Mouse (Mus musculus) adrenal gland, postnatal 4 days (tissue): ENCODE results near the gene Eef1e1. TPM values are rescaled to one million over a fixed set of nuclear protein-coding genes. Genes with fewer than 3 reads are reported as not detected.
"Not testable (repeated sequence)": the region's sequence is repeated elsewhere in the genome, so short reads cannot be mapped to it uniquely, and the experiment has no call there.

Experiments
- DNase-seq, 2 experiments: peaks; one replicate each; pipeline ENCODE4 v3.0.0; 2021 to 2022; ENCODE audit warnings: low spot score in 2 of 2, mixed read lengths in 2 of 2
- long read RNA-seq, 2 experiments: library from polyadenylated mRNA; stranded (forward); transcript quantifications; one replicate each; pipeline ENCODE4 v2.0.0; 2021
- total RNA-seq, 2 experiments: library from RNA; stranded (reverse); gene quantifications; 2 replicates each; pipeline ENCODE4 v1.2.3; 2021

Gene Eef1e1
- total RNA-seq: 10 to 100 TPM; 34.5 to 35.4 TPM
- long read RNA-seq, experiment 1, transcript Eef1e1-201 (4 exons, 2,553 nt): major isoform, 49 of 58 reads
- long read RNA-seq, experiment 1, partial matches to known transcripts: 5 of 58 reads
- long read RNA-seq, experiment 1, other reads (novel, unspliced or antisense): 3 of 58 reads
- long read RNA-seq, experiment 2, transcript Eef1e1-201 (4 exons, 2,553 nt): major isoform, 40 of 45 reads
- long read RNA-seq, experiment 2, partial matches to known transcripts: 1 of 45 reads
- long read RNA-seq, experiment 2, other reads (novel, unspliced or antisense): 2 of 45 reads

DNA sequence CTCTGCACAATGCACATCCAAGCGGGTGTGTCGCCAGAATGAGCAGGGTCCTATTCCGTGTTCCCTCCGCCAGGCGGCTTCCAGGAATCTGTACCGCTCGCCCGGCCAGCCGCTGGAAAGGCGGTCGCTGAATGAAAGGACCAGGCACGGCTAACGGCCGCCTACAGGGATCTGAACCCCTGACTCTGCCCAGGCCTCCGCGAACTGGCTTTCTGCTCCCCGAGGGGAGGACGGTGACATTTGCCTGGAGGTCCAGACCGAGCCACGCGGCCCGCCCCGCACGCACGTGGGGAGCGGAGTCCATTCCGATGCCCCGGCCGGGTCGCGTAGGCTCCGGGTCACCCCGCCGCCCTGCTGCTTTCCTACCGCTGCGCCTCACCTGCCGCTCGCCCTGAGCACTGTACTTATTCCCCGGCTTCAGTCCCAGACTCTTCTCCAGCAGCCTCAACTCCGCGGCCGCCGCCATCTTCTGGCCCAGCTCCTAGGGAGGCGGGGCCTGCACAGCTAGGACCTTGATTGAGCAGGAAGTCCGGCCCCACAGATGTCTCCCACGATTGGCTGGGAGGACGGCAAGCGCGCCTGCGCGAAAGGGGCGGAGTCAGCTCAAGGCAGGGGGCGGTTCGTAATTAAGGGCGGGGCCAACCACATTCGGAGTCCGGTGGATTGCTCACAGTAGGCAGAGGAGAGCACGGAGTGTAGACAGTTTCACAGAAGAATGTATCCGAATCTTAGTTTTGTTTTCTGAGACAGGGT lies at the start of gene Eef1e1:
TSS of gene Eef1e1 (minus strand) at position 531 of the 753 bp plus-strand sequence.
- DNase-seq: peak; percentile 86 to 92

- no peak for DNase-seq
Measured at GRCm38 (mm10) chr13:38690845-38691244, 32.0 kb upstream of the Eef1e1 start.

GRCm38 (mm10) chr13:38690028-38690427 lies 31.2 kb upstream of the Eef1e1 start:
- DNase-seq: no peak

DNA sequence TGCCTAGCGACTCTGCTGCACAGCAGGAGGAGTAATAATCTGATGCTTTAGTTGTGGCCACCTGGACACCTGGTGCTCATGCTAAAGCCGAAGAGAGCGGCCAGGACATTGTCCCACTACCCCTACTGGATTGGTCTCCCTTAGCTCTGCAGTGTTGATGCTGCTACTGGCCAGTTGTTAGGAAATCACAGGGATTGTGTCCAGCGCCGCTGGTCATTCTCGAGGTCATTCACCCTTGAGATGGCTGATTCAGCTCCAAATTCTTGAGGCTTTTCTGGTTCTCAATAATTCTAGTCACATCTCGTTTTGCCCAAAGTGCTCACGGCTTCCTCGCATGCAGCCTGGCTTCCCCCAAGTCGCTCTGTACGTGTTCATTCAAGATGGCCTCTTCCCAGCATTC lies 29.9 kb upstream of the Eef1e1 start:
- DNase-seq: no peak

GRCm38 (mm10) chr13:38672336-38672735 lies 13.5 kb upstream of the Eef1e1 start:
- no peak for DNase-seq

DNA sequence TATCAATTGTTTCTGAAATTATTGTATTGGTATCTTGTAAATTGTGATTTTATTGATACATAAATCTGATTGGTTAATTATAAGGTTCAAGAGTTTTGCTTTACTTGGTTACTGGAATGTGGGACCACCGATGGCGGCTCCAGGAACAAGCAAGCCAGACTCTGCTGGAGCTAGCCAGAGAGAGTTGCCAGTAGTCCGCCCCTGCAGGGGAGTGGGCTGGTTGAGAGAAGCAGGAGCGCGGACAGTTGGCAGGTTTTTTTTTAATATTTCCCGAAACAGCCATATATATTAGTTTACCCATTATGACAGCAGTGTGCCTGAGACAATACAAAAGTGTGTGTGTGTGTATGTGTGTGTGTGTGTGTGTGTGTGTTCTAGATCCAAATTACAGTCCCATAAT lies 12.6 kb upstream of the Eef1e1 start:
- DNase-seq: not testable (repeated sequence)

DNA sequence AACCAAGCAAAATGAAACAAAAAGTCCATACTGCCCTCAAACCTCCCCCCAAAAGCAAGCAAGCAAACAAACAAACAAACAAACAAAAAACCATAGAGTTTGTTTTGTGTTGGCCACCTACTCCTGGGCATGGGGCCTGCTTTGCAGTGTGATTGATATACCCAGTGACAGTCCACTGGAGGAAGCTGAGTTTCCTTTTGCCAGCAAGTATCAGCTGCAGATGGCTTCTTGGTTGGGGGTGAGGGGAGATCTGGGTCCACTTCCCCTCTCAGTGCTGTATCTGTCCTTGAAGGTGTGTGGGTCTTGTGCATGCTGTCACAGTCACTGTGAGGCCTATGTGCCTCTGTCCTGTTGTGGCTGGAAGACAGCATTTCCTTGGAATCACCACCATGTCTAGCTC lies 11.2 kb upstream of the Eef1e1 start:
- no peak for DNase-seq

GRCm38 (mm10) chr13:38668514-38668913 lies 9.7 kb upstream of the Eef1e1 start:
- peak in 1 of 2 experiments; percentile 10 for DNase-seq

DNA sequence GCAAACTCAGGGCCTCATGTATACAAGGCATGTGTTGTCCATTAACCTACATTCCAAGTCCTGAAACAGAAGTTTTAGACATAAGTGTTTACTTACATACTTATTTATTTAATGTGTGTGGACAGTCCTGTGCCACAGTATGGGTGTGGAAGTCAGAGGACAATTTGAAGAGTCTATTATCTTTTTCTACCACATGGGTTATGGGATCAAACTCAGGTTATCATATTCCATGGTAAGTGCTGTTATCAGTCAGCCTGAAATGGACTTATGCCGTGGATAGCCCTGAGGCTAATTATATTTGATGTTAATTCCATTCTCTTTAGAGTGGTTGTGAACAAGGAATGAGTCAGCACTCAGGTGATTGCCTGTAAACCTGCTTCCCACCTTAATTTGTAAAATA lies 5.9 kb upstream of the Eef1e1 start:
- DNase-seq: no peak

GRCm38 (mm10) chr13:38659524-38660136 lies 772 bp upstream of the Eef1e1 start:
- DNase-seq: no peak

DNA sequence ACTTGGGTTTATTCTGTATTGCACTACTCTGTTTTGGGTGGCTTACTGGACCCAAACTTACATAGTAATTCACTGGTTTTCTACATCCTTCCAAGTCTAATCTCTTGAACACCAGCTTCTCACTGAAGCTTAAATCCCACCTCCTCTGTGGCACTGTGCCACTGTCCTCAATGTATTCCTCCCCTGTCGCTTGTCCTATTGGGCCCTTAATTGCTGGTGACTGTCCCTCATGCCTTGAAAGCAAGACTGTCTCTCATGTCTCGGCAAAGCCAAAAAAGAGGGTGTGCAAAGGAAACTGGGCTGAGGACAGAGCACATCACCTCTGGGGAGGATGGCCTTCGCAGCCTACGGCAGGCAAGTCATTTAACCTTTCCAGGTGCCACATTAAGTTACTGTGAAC lies 993 bp downstream of the Eef1e1 start:
- no peak for DNase-seq

DNA sequence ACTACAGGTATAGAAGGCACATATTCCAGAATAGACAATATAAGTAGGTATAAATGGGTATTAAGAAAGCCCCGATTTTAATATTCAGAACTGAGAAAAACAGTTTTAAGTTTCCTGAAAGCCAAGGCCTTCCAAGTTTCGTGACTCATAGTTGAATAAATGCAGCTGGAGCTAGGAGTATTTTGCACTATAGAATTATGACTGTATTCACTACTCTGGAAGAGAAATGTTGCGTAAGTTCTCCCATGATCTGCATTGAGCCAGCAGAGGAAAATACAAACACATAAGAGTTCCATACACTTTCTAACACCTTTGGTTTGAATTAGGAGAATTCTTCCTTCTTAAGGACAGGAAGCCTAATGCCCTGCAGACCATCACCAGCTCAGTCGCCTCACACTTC lies 8.6 kb downstream of the Eef1e1 start:
- no peak for DNase-seq

DNA sequence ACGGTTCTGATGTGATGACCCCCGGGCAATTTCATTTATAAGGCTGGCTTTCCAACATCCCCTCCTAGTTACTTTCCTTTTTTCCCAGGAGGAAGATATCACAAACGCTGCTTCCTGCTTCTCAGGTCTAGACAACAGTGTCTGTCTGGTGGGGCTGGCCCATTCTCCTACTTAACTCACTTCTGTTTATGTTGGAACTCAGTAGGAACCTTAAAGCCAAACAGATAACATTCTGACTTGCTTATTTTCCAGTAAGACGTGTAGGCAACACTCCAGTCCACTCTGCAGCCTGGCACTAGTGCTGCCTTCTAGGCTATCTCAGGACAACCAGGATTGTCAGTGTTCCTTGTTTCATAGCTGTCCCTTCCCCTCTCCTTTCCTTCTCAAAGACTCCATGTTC lies 9.8 kb downstream of the Eef1e1 start:
- no peak for DNase-seq

- no peak for DNase-seq
Measured at GRCm38 (mm10) chr13:38641414-38641813, 17.4 kb downstream of the Eef1e1 start.

GRCm38 (mm10) chr13:38640961-38641360 lies 17.9 kb downstream of the Eef1e1 start:
- no peak for DNase-seq

DNA sequence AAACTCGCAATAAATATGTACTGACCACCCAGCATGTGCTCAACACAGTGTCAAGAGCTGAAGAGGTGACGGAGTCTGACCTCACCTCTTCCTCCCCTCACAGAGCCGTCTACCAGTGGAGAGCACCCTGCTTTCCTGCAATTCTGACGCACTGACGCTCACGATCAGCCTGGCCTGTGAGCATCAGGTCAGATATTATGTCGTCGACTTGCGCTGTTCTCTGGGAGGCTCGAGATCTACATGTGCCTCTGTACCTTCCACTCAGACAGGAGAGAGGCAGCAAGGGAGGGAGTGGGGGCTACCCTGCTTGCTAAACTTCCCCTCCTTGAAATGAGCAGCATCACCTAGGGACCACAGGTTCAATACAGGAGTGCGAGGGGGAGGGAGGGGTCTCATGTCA lies 20.2 kb downstream of the Eef1e1 start:
- no peak for DNase-seq

GRCm38 (mm10) chr13:38634800-38635269 lies 24.0 kb downstream of the Eef1e1 start, which contains the start of gene Bloc1s5:
Gene Bloc1s5 (minus strand): TSS chr13:38635109.
- DNase-seq: peak; percentile 81 to 91

GRCm38 (mm10) chr13:38634256-38634799 lies 24.5 kb downstream of the Eef1e1 start:
- DNase-seq: no peak

DNA sequence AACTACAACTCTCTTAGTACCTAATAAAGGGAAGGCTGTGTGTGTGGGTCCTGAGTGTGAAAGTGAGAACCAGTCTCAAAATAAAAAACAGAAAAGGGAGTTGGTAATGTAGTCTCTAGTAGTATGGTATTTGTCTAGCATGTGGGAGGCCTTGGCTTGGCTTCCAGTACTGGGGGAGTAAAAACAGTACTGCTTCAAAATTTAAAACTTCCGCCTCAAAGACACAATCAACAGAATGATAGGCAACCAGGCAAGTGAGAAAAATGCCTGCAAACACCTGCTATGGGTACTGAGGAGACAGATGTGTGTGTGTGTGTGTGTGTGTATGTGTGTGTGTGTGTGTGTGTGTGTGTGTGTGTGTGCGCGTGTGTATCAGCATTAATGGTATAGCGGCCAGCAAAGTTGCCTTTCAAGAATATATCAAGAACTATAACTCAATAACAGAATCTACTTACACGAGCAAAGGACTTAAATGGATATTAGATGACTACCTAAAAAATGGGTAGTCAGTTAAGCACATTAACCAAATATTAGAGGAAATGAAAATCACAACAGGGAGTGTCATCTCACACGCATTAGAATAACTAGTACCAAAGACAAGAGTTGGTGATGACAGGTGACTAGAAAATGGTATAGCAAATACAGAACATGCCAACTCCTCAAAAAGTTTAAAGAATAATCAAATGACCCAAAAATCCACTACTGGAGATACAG lies 25.4 kb downstream of the Eef1e1 start:
- no peak for DNase-seq

- no peak for DNase-seq
Measured at GRCm38 (mm10) chr13:38632556-38632955, 26.3 kb downstream of the Eef1e1 start.

DNA sequence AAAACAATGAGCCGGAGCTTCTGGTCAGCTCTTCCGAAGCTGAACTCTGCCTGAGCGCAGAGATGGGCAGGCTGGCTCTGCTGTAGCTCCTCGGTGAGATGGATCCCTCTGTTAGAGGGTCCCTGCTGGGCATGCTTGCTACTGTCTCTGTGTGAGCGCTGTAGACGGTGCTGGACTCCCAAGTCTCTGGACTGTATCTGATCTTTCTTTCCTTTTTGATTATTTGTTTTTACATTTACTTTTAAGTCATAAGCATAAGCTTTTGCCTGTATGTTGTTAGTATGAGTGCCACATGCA lies 32.7 kb downstream of the Eef1e1 start:
- DNase-seq: no peak
